Mouse (Mus musculus): ENCODE results near the gene Ckap5.

DNA sequence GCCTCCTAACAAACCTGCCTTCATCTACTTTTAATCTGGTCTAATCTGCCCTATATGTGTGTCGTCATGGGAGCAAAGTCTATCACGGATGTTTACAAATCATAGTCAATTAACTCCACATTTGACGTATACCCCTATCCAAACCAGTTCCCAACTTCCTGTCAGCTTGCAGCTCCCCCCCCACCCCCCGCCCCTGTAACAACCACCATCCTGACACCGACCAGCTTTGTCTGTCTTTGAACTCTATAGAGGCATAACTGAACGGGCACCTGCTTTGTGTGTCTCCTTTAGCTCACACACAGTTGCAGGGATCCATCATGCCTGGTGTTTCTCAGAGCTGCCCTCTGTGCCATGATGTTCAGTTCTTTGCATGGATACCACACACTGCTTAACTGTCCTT is 112.4 kb downstream of the Ckap5 start:
- TF ChIP-seq MAX (IDR thresholded peaks at IDR 0.05; ENCODE audit: low read depth) (no peak), POLR2A (IDR thresholded peaks at IDR 0.05; ENCODE audit: insufficient read length, low read depth) (no peak), POLR2AphosphoS2 (IDR thresholded peaks at IDR 0.05; ENCODE audit: insufficient read length, low read depth) (no peak), USF1 (IDR thresholded peaks at IDR 0.05; ENCODE audit: low read depth) (no peak), E2F4 (IDR thresholded peaks at IDR 0.05; ENCODE audit: insufficient read depth) (no peak), TCF12 (IDR thresholded peaks at IDR 0.05; ENCODE audit: insufficient read depth, poor library complexity, severe bottlenecking) (no peak), MYOG (IDR thresholded peaks at IDR 0.05; ENCODE audit: control insufficient read depth in 1 of 3, insufficient read depth in 1 of 3, insufficient read length in 2 of 3, low read depth in 2 of 3) (no peak), MYOD1 (IDR thresholded peaks at IDR 0.05; ENCODE audit: control insufficient read depth in 1 of 3, insufficient read length in 2 of 3, low read depth in 2 of 3) (no peak)
